Mouse (Mus musculus) embryonic facial prominence, embryonic 14.5 days (tissue): ENCODE data around the gene Ttc25. TPM values are rescaled to one million over a fixed set of nuclear protein-coding genes. Genes with fewer than 3 reads are reported as not detected.

Source experiments
- ATAC-seq: fragments of 200-750 bp; cut with Nextera tagmentation; 2 replicates; pipeline ENCODE4 v1.8.0; 2017; ENCODE audit warnings: low read depth, moderate number of reproducible peaks, moderate TSS enrichment
- DNase-seq: peaks from one replicate; pipeline ENCODE4 v3.0.0-alpha.2; 2015; ENCODE audit warnings: low spot score
- H3K27ac ChIP-seq: fragments of 300-500 bp; sonication (generic); replicated peaks from 2 replicates; pipeline ENCODE4 v1.5.1; 2014; ENCODE audit warnings: low read depth, mild to moderate bottlenecking, low read length, moderate library complexity
- H3K27me3 ChIP-seq: fragments of 300-500 bp; sonication (generic); replicated peaks from 2 replicates; pipeline ENCODE4 v1.6.1; 2014; ENCODE audit warnings: low read length; ENCODE audit not compliant: control insufficient read depth, insufficient read depth
- H3K36me3 ChIP-seq: fragments of 300-500 bp; sonication (generic); 2 replicates; pipeline ENCODE4 v1.6.1; 2014; ENCODE audit warnings: low read length, mixed read lengths; ENCODE audit not compliant: control insufficient read depth, insufficient read depth
- H3K4me1 ChIP-seq: fragments of 300-500 bp; sonication (generic); 2 replicates; pipeline ENCODE4 v1.6.1; 2014; ENCODE audit warnings: antibody characterized with exemption, low read length; ENCODE audit not compliant: control insufficient read depth, insufficient read depth
- H3K4me2 ChIP-seq: fragments of 300-500 bp; sonication (generic); 2 replicates; pipeline ENCODE4 v1.6.1; 2014; ENCODE audit warnings: low read depth, mild to moderate bottlenecking, low read length, moderate library complexity, mixed read lengths
- H3K4me3 ChIP-seq: fragments of 300-500 bp; sonication (generic); 2 replicates; pipeline ENCODE4 v1.5.1; 2014; ENCODE audit warnings: low read depth, mild to moderate bottlenecking, low read length
- H3K9ac ChIP-seq: fragments of 300-500 bp; sonication (generic); 2 replicates; pipeline ENCODE4 v1.6.1; 2014; ENCODE audit warnings: low read depth, mild to moderate bottlenecking, low read length, moderate library complexity, mixed read lengths
- H3K9me3 ChIP-seq: fragments of 300-500 bp; sonication (generic); 2 replicates; pipeline ENCODE4 v1.6.1; 2016; ENCODE audit warnings: low read length; ENCODE audit not compliant: control insufficient read depth
- WGBS: fragments of 180-500 bp; shearing (Covaris S2); extraction: QIAGEN DNeasy Blood & Tissue Kit; methylation state at CpG from one replicate; pipeline ENCODE4 v1.1.7; 2014; 5-methylcytosine and 5-hydroxymethylcytosine counted together
- polyA plus RNA-seq: library from polyadenylated mRNA; unstranded; fragments of >200 nt; fragmentation: Nextera tagmentation; extraction: Ambion mirVana; gene quantifications from 2 replicates; pipeline ENCODE4 v1.2.1, GENCODE M21; 2014

Gene Ttc25
- polyA plus RNA-seq, 1 experiment from 2014 or later = 2.4 TPM

- ATAC-seq (no peak), DNase-seq (no peak)
- 60% methylated on average over 9 of the region's 9 CpGs for WGBS
- Histone ChIP-seq H3K9ac (no peak overlapping the region), H3K27me3 (peaks cover 10% of the 10 kb centered on the region; the same call in 1 of the 2 replicates), H3K4me3 (no peak overlapping the region), H3K9me3 (no peaks in the 10 kb centered on the region), H3K4me1 (peaks cover 4% of the 10 kb centered on the region; the same call in 1 of the 2 replicates), H3K4me2 (no peak overlapping the region), H3K27ac (no peak overlapping the region), H3K36me3 (no peaks in the 10 kb centered on the region)
Observed at GRCm38 (mm10) chr11:100569789-100570188, 24.4 kb downstream of the Ttc25 start.

- ATAC-seq (peak; percentile 45), DNase-seq (peak; percentile 83)
- H3K4me3 ChIP-seq = peak overlapping the region; percentile 11; the same call in 1 of the 2 replicates
- no peaks in the 10 kb centered on the region for H3K36me3 ChIP-seq
- H3K4me1 ChIP-seq = peaks cover 7% of the 10 kb centered on the region
- H3K27me3 ChIP-seq = peaks cover 10% of the 10 kb centered on the region; the same call in 1 of the 2 replicates
- peak overlapping the region; percentile 49 for H3K4me2 ChIP-seq
- H3K9ac ChIP-seq = no peak overlapping the region
- H3K27ac ChIP-seq = no peak overlapping the region
- H3K9me3 ChIP-seq = no peaks in the 10 kb centered on the region
- 10% methylated on average over 8 of the region's 8 CpGs for WGBS
Observed at GRCm38 (mm10) chr11:100570430-100571201, 25.2 kb downstream of the Ttc25 start.

- Histone ChIP-seq H3K36me3 (no peaks in the 10 kb centered on the region), H3K4me2 (peak overlapping the region; percentile 49), H3K27ac (no peak overlapping the region), H3K4me1 (peaks cover 12% of the 10 kb centered on the region), H3K9me3 (no peaks in the 10 kb centered on the region), H3K9ac (0 out of 2 replicates have a peak overlapping the region, but pooled peaks have one; percentile 37), H3K4me3 (peak overlapping the region; percentile 11; the same call in 1 of the 2 replicates), H3K27me3 (peaks cover 10% of the 10 kb centered on the region; the same call in 1 of the 2 replicates)
- WGBS = 11% methylated on average over 16 of the region's 16 CpGs
- no peak for DNase-seq
- no peak for ATAC-seq
Observed at GRCm38 (mm10) chr11:100571202-100571567, 25.8 kb downstream of the Ttc25 start.

- DNase-seq = no peak
- 89% methylated on average over 3 of the region's 3 CpGs for WGBS
- H3K4me2 ChIP-seq = peak overlapping the region; percentile 81
- ATAC-seq = no peak
- H3K9me3 ChIP-seq = no peaks in the 10 kb centered on the region
- H3K4me1 ChIP-seq = peaks cover 15% of the 10 kb centered on the region
- 0 out of 2 replicates have a peak overlapping the region, but pooled peaks have one; percentile 74 for H3K9ac ChIP-seq
- peak overlapping the region; percentile 68 for H3K4me3 ChIP-seq
- H3K27ac ChIP-seq = peak overlapping the region; percentile 68; the same call in 1 of the 2 replicates
- H3K27me3 ChIP-seq = peaks cover 10% of the 10 kb centered on the region; the same call in 1 of the 2 replicates
- H3K36me3 ChIP-seq = peaks cover 11% of the 10 kb centered on the region
Observed at GRCm38 (mm10) chr11:100574188-100574587, 28.8 kb downstream of the Ttc25 start.

- H3K27ac ChIP-seq = peak within 1 kb of the TSS; percentile 68
- H3K36me3 ChIP-seq = peaks cover 18% of the 10 kb centered on the region
- H3K27me3 ChIP-seq = peaks cover 10% of the 10 kb centered on the region; the same call in 1 of the 2 replicates
- peak within 1 kb of the TSS; percentile 74 for H3K9ac ChIP-seq
- H3K9me3 ChIP-seq = no peaks in the 10 kb centered on the region
- peak within 1 kb of the TSS; percentile 68 for H3K4me3 ChIP-seq
- peak; percentile 85 for DNase-seq
- 1% methylated on average over 47 of the region's 47 CpGs for WGBS
- ATAC-seq = peak; percentile 81
- peaks cover 15% of the 10 kb centered on the region for H3K4me1 ChIP-seq
- H3K4me2 ChIP-seq = peak within 1 kb of the TSS; percentile 81
Observed at GRCm38 (mm10) chr11:100574708-100575483, 29.5 kb downstream of the Ttc25 start, which contains the start of gene Cnp. Cnp (plus strand) TSS chr11:100574904.

- no peak for ATAC-seq
- Histone ChIP-seq H3K4me3 (peak overlapping the region; percentile 68), H3K36me3 (peaks cover 24% of the 10 kb centered on the region), H3K27ac (no peak overlapping the region), H3K4me2 (peak overlapping the region; percentile 81), H3K27me3 (peaks cover 10% of the 10 kb centered on the region; the same call in 1 of the 2 replicates), H3K4me1 (peaks cover 15% of the 10 kb centered on the region), H3K9ac (peak overlapping the region; percentile 74), H3K9me3 (no peaks in the 10 kb centered on the region)
- DNase-seq = no peak
- WGBS = 28% methylated on average over 2 of the region's 2 CpGs
Observed at GRCm38 (mm10) chr11:100575484-100575855, 30.1 kb downstream of the Ttc25 start.

GRCm38 (mm10) chr11:100576256-100576655 is 30.8 kb downstream of the Ttc25 start:
- DNase-seq (no peak), ATAC-seq (no peak)
- H3K4me1 ChIP-seq = peaks cover 11% of the 10 kb centered on the region
- no peaks in the 10 kb centered on the region for H3K9me3 ChIP-seq
- peaks cover 31% of the 10 kb centered on the region for H3K36me3 ChIP-seq
- no peak overlapping the region for H3K4me3 ChIP-seq
- peak overlapping the region; percentile 30; the same call in 1 of the 2 replicates for H3K9ac ChIP-seq
- H3K27me3 ChIP-seq = peaks cover 2% of the 10 kb centered on the region; the same call in 1 of the 2 replicates
- no peak overlapping the region for H3K27ac ChIP-seq
- H3K4me2 ChIP-seq = peak overlapping the region; percentile 81
- WGBS = 61% methylated on average over 21 of the region's 21 CpGs

GRCm38 (mm10) chr11:100577852-100578599 is 32.6 kb downstream of the Ttc25 start:
- no peak overlapping the region for H3K4me3 ChIP-seq
- H3K9me3 ChIP-seq = no peaks in the 10 kb centered on the region
- no peak overlapping the region for H3K4me2 ChIP-seq
- H3K27ac ChIP-seq = no peak overlapping the region
- 79% methylated on average over 8 of the region's 8 CpGs for WGBS
- ATAC-seq (no peak), DNase-seq (no peak)
- no peaks in the 10 kb centered on the region for H3K27me3 ChIP-seq
- H3K4me1 ChIP-seq = peaks cover 10% of the 10 kb centered on the region; the same call in 1 of the 2 replicates
- H3K36me3 ChIP-seq = peaks cover 49% of the 10 kb centered on the region
- H3K9ac ChIP-seq = no peak overlapping the region
